Mouse (Mus musculus): ENCODE measurements around the gene Ptprt. TPM values are rescaled to one million over a fixed set of nuclear protein-coding genes. Genes with fewer than 3 reads are reported as not detected.

Gene Ptprt
- polyA plus RNA-seq, 1 experiment from 2014 or later = 15.0 TPM

GRCm38 (mm10) chr2:161695819-161696218 lies 965.1 kb downstream of the Ptprt start:
- H3K4me1 ChIP-seq = no peaks in the 10 kb centered on the region
- no peaks in the 10 kb centered on the region for H3K36me3 ChIP-seq (replicated peaks)
- no peak overlapping the region for H3K4me3 ChIP-seq
- H3K4me2 ChIP-seq = no peak overlapping the region
- H3K27me3 ChIP-seq (replicated peaks) = no peaks in the 10 kb centered on the region
- H3K9me3 ChIP-seq = no peaks in the 10 kb centered on the region
- ATAC-seq (replicated peaks) = no peak
- H3K9ac ChIP-seq = no peak overlapping the region
- H3K27ac ChIP-seq = no peak overlapping the region
- 82% methylated on average over 8 of the region's 8 CpGs for WGBS

- Histone ChIP-seq H3K4me1 (no peaks in the 10 kb centered on the region), H3K27ac (no peak overlapping the region), H3K27me3 (replicated peaks) (no peaks in the 10 kb centered on the region), H3K9me3 (no peaks in the 10 kb centered on the region), H3K36me3 (replicated peaks) (no peaks in the 10 kb centered on the region), H3K9ac (no peak overlapping the region), H3K4me3 (no peak overlapping the region), H3K4me2 (no peak overlapping the region)
- ATAC-seq (replicated peaks) = peak; percentile 50; the same call in 1 of the 2 replicates
- WGBS = 42% methylated on average over 12 of the region's 12 CpGs
Observed at GRCm38 (mm10) chr2:161668302-161668986, 992.5 kb downstream of the Ptprt start.

- Histone ChIP-seq H3K9me3 (no peaks in the 10 kb centered on the region), H3K9ac (no peak overlapping the region), H3K36me3 (replicated peaks) (no peaks in the 10 kb centered on the region), H3K4me2 (no peak overlapping the region), H3K27me3 (replicated peaks) (no peaks in the 10 kb centered on the region), H3K4me3 (no peak overlapping the region), H3K4me1 (peaks cover 4% of the 10 kb centered on the region), H3K27ac (no peak overlapping the region)
- ATAC-seq (replicated peaks) = no peak
- 13% methylated on average over 5 of the region's 5 CpGs for WGBS
Observed at GRCm38 (mm10) chr2:161661912-161662311, 999.0 kb downstream of the Ptprt start.

- H3K36me3 ChIP-seq (replicated peaks) = no peaks in the 10 kb centered on the region
- ATAC-seq (replicated peaks) = no peak
- no peak overlapping the region for H3K9ac ChIP-seq
- no peaks in the 10 kb centered on the region for H3K9me3 ChIP-seq
- H3K27me3 ChIP-seq (replicated peaks) = no peaks in the 10 kb centered on the region
- WGBS = 33% methylated on average over 4 of the region's 4 CpGs
- peaks cover 4% of the 10 kb centered on the region for H3K4me1 ChIP-seq
- H3K4me2 ChIP-seq = no peak overlapping the region
- H3K4me3 ChIP-seq = no peak overlapping the region
- H3K27ac ChIP-seq = no peak overlapping the region
Observed at GRCm38 (mm10) chr2:161660827-161661226, 1000.1 kb downstream of the Ptprt start.

GRCm38 (mm10) chr2:161657046-161657445 lies 1003.9 kb downstream of the Ptprt start:
- Histone ChIP-seq H3K9me3 (no peaks in the 10 kb centered on the region), H3K4me3 (no peak overlapping the region), H3K9ac (no peak overlapping the region), H3K4me1 (peaks cover 1% of the 10 kb centered on the region), H3K4me2 (no peak overlapping the region), H3K27me3 (replicated peaks) (no peaks in the 10 kb centered on the region), H3K27ac (no peak overlapping the region), H3K36me3 (replicated peaks) (no peaks in the 10 kb centered on the region)
- WGBS = 75% methylated on average over 4 of the region's 4 CpGs
- ATAC-seq (replicated peaks) = no peak

GRCm38 (mm10) chr2:161656632-161657031 lies 1004.3 kb downstream of the Ptprt start:
- Histone ChIP-seq H3K4me3 (no peak overlapping the region), H3K9me3 (no peaks in the 10 kb centered on the region), H3K4me1 (no peaks in the 10 kb centered on the region), H3K27ac (no peak overlapping the region), H3K36me3 (replicated peaks) (no peaks in the 10 kb centered on the region), H3K27me3 (replicated peaks) (no peaks in the 10 kb centered on the region), H3K4me2 (no peak overlapping the region), H3K9ac (no peak overlapping the region)
- 93% methylated on average over 3 of the region's 3 CpGs for WGBS
- ATAC-seq (replicated peaks) = no peak

- no peak for ATAC-seq (replicated peaks)
Observed at GRCm38 (mm10) chr2:161640805-161641204, 1020.1 kb downstream of the Ptprt start.

GRCm38 (mm10) chr2:161634084-161634483 lies 1026.9 kb downstream of the Ptprt start:
- Histone ChIP-seq H3K4me1 (no peaks in the 10 kb centered on the region), H3K27me3 (replicated peaks) (no peaks in the 10 kb centered on the region), H3K9ac (no peak overlapping the region), H3K4me3 (no peak overlapping the region), H3K36me3 (replicated peaks) (no peaks in the 10 kb centered on the region), H3K9me3 (no peaks in the 10 kb centered on the region), H3K4me2 (no peak overlapping the region), H3K27ac (no peak overlapping the region)
- no peak for ATAC-seq (replicated peaks)
- WGBS = 94% methylated on average over 2 of the region's 2 CpGs

More at GRCm38 (mm10) chr2:161640805-161641204, 1020.1 kb downstream of the Ptprt start:
- H3K4me2 ChIP-seq = no peak overlapping the region
- H3K27me3 ChIP-seq (replicated peaks) = no peaks in the 10 kb centered on the region
- H3K27ac ChIP-seq = no peak overlapping the region
- H3K9me3 ChIP-seq = no peaks in the 10 kb centered on the region
- H3K9ac ChIP-seq = no peak overlapping the region
- 94% methylated on average over 2 of the region's 2 CpGs for WGBS
- no peaks in the 10 kb centered on the region for H3K36me3 ChIP-seq (replicated peaks)
- peaks cover 5% of the 10 kb centered on the region; the same call in 1 of the 2 replicates for H3K4me1 ChIP-seq
- no peak overlapping the region for H3K4me3 ChIP-seq

GRCm38 (mm10) chr2:161625896-161626295 lies 1035.1 kb downstream of the Ptprt start:
- 68% methylated on average over 1 of the region's 1 CpGs for WGBS
- Histone ChIP-seq H3K4me3 (no peak overlapping the region), H3K4me2 (no peak overlapping the region), H3K4me1 (no peaks in the 10 kb centered on the region), H3K36me3 (replicated peaks) (no peaks in the 10 kb centered on the region), H3K27me3 (replicated peaks) (no peaks in the 10 kb centered on the region), H3K9ac (no peak overlapping the region), H3K27ac (no peak overlapping the region), H3K9me3 (no peaks in the 10 kb centered on the region)
- no peak for ATAC-seq (replicated peaks)

- 82% methylated on average over 4 of the region's 4 CpGs for WGBS
Observed at GRCm38 (mm10) chr2:161608401-161608800, 1052.5 kb downstream of the Ptprt start.

GRCm38 (mm10) chr2:161607372-161607771 lies 1053.6 kb downstream of the Ptprt start:
- Histone ChIP-seq H3K4me1 (no peaks in the 10 kb centered on the region), H3K27ac (no peak overlapping the region), H3K36me3 (replicated peaks) (no peaks in the 10 kb centered on the region), H3K9me3 (no peaks in the 10 kb centered on the region), H3K9ac (no peak overlapping the region), H3K4me2 (no peak overlapping the region), H3K27me3 (replicated peaks) (no peaks in the 10 kb centered on the region), H3K4me3 (no peak overlapping the region)
- no peak for ATAC-seq (replicated peaks)
- WGBS = 66% methylated on average over 4 of the region's 4 CpGs

More at GRCm38 (mm10) chr2:161608401-161608800, 1052.5 kb downstream of the Ptprt start:
- Histone ChIP-seq H3K27ac (no peak overlapping the region), H3K9ac (no peak overlapping the region), H3K27me3 (replicated peaks) (no peaks in the 10 kb centered on the region), H3K9me3 (no peaks in the 10 kb centered on the region), H3K4me3 (no peak overlapping the region), H3K4me1 (no peaks in the 10 kb centered on the region), H3K4me2 (no peak overlapping the region), H3K36me3 (replicated peaks) (no peaks in the 10 kb centered on the region)
- ATAC-seq (replicated peaks) = no peak

GRCm38 (mm10) chr2:161600206-161600808 lies 1060.6 kb downstream of the Ptprt start:
- no peaks in the 10 kb centered on the region for H3K9me3 ChIP-seq
- WGBS = 78% methylated on average over 6 of the region's 6 CpGs
- no peaks in the 10 kb centered on the region for H3K36me3 ChIP-seq (replicated peaks)
- H3K27ac ChIP-seq = no peak overlapping the region
- H3K27me3 ChIP-seq (replicated peaks) = no peaks in the 10 kb centered on the region
- no peaks in the 10 kb centered on the region for H3K4me1 ChIP-seq
- ATAC-seq (replicated peaks) = no peak
- H3K9ac ChIP-seq = no peak overlapping the region
- H3K4me3 ChIP-seq = no peak overlapping the region
- no peak overlapping the region for H3K4me2 ChIP-seq
